18 mouse cellular contexts compared by ENCODE assay signal in the genomic region with DNA sequence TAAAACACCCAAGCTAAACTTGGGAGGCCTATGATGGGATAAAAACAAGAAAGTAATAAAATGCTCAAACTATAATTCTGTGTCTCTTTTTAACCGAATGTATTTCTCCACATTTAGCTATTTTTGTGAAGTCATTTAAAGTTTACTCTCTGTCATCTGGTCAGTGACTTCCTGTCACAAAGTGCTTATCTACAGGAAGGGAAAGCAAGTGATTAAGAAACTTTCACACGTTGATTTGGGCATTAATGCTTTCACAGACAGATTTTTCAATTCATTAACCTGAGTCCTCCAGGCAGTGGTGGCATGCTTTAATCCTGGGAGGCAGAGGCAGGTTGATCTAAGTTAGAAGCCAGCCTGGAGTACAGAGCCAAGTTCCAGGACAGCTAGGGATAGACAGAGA.
"Had no signal": no experiment of that assay in that cellular context is flagged by ENCODE, and none has a peak within 500 bp of the region (broad histone marks: within the 10 kb centered on the region; RNA-seq: fewer than 3 reads in every experiment).

No protein-coding gene starts in this region.

- ATAC-seq: intestine, postnatal 0 days; midbrain, embryonic 16.5 days had no signal

- H3K9me3 ChIP-seq: limb, embryonic 13.5 days; liver, embryonic 15.5 days; neural tube, embryonic 13.5 days had no signal

- H3K9ac ChIP-seq: limb, embryonic 13.5 days; liver, embryonic 15.5 days; lung, embryonic 14.5 days; neural tube, embryonic 13.5 days had no signal

- H3K4me1 ChIP-seq: neural tube, embryonic 13.5 days had no signal

- H3K27ac ChIP-seq: layer of hippocampus, adult 2 months; limb, embryonic 13.5 days; liver, embryonic 15.5 days; neural tube, embryonic 13.5 days had no signal

- H3K36me3 ChIP-seq: limb, embryonic 13.5 days; liver, embryonic 15.5 days; neural tube, embryonic 13.5 days had no signal

- H3K27me3 ChIP-seq: limb, embryonic 13.5 days; liver, embryonic 15.5 days; neural tube, embryonic 13.5 days had no signal

- H3K4me2 ChIP-seq: limb, embryonic 13.5 days; liver, embryonic 11.5 days; liver, embryonic 15.5 days; lung, embryonic 14.5 days; neural tube, embryonic 13.5 days had no signal

- H3K4me3 ChIP-seq: layer of hippocampus, adult 2 months; limb, embryonic 13.5 days; liver, embryonic 15.5 days; neural tube, embryonic 13.5 days had no signal

- DNase-seq: kidney, adult 8-10 months; kidney, postnatal 36 days; left cerebral cortex, postnatal 4 days; lung, embryonic 14.5 days; lung, postnatal 10 days; lung, postnatal 4 days; retina, postnatal 1 day; right cerebral cortex, postnatal 4 days; spleen, adult 18-20 months; thymus, adult 2 months; thymus, postnatal 25 days had no signal
